Mouse (Mus musculus) hindbrain, postnatal 0 days (tissue): Measurements from ENCODE around the gene Arhgap15. TPM values are rescaled to one million over a fixed set of nuclear protein-coding genes. Genes with fewer than 3 reads are reported as not detected.

ENCODE experiments used
- ATAC-seq: fragments of 200-750 bp; cut with Nextera tagmentation; 2 replicates; pipeline ENCODE4 v1.8.0; 2017; ENCODE audit warnings: mild to moderate bottlenecking, moderate TSS enrichment, moderate library complexity
- DNase-seq: peaks from one replicate; pipeline ENCODE4 v3.0.0-alpha.2; 2015; ENCODE audit warnings: low spot score
- H3K27ac ChIP-seq: fragments of 300-500 bp; sonication (generic); 2 replicates; pipeline ENCODE4 v1.5.1; 2014; ENCODE audit warnings: mild to moderate bottlenecking
- H3K27me3 ChIP-seq: fragments of 300-500 bp; sonication (generic); 2 replicates; pipeline ENCODE4 v1.6.1; 2014; ENCODE audit warnings: low read length, mixed read lengths; ENCODE audit not compliant: insufficient read depth
- H3K36me3 ChIP-seq: fragments of 300-500 bp; sonication (generic); 2 replicates; pipeline ENCODE4 v1.6.1; 2014; ENCODE audit warnings: low read length, mixed read lengths; ENCODE audit not compliant: insufficient read depth
- H3K4me1 ChIP-seq: fragments of 300-500 bp; sonication (generic); 2 replicates; pipeline ENCODE4 v1.6.1; 2014; ENCODE audit warnings: antibody characterized with exemption, low read length, mixed read lengths; ENCODE audit not compliant: insufficient read depth
- H3K4me2 ChIP-seq: fragments of 300-500 bp; sonication (generic); 2 replicates; pipeline ENCODE4 v1.6.1; 2014; ENCODE audit warnings: low read depth, mild to moderate bottlenecking, low read length, moderate library complexity, mixed read lengths
- H3K4me3 ChIP-seq: fragments of 300-500 bp; sonication (generic); 2 replicates; pipeline ENCODE4 v1.5.1; 2014; ENCODE audit warnings: low read length
- H3K9ac ChIP-seq: fragments of 300-500 bp; sonication (generic); replicated peaks from 2 replicates; pipeline ENCODE4 v1.6.1; 2014; ENCODE audit warnings: mild to moderate bottlenecking, low read length, moderate library complexity, mixed read lengths
- H3K9me3 ChIP-seq: fragments of 300-500 bp; sonication (generic); 2 replicates; pipeline ENCODE4 v1.6.1; 2016; ENCODE audit warnings: low read length, mixed read lengths
- CTCF ChIP-seq: IDR thresholded peaks from 2 replicates; pipeline ENCODE4 v1.5.1; 2016; ENCODE audit warnings: antibody characterized with exemption, control low read depth, low read depth
- WGBS: fragments of 180-500 bp; shearing (Covaris S2); extraction: QIAGEN DNeasy Blood & Tissue Kit; methylation state at CpG from one replicate; pipeline ENCODE4 v1.1.7; 2014; 5-methylcytosine and 5-hydroxymethylcytosine counted together
- polyA plus RNA-seq: library from polyadenylated mRNA; unstranded; fragments of >200 nt; fragmentation: Nextera tagmentation; extraction: Ambion mirVana; gene quantifications from 2 replicates; pipeline ENCODE4 v1.2.1, GENCODE M21; 2015
- total RNA-seq: library from RNA; depleted of rRNA; stranded (reverse); fragments of >200 nt; gene quantifications from 2 replicates; pipeline ENCODE4 v1.2.3, GENCODE M21; 2014

The Arhgap15 gene
- total and polyA plus RNA-seq, 2 experiments from 2014 or later = 2.0 to 4.0 TPM

DNA sequence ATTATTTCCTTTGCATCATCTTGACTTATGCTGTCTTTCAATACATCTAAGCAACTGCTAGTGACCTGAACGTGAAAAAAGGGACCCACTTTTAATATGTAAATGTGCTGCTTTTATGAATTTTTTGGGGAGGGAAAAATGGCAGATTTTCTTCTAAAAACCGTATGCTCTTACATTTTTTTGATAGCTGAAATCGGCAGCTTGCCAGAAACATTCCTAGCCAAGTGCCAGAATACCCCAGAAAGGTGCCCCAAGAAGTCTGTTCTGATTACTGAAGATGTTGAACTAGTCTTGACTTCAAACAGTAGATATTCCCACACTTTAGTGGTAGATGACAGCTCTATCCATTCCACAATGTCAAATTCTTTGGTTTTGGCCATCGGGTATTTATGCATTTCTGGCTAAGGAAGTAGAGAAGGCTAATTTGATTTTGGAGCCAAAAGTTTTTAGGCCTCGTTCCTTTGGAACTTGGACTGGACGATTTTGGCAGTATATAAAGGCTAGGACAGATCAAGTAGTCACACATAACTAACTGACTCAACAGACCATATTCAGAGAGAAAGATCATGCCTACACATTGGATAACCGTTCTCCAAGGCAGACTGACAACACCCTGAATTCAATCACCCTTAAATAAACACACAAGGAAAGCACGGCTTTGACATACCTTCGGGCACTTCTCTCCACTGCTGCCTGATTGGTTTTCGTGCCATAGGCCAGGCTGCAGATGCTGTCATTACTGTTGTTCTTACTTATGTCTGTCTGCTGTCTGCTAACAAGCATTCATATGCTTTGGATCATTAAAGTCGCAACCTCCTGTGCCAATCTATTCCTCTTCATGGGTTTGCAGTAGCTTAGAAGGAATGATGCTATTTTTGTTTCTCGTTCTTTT, 67.5 kb downstream of the Arhgap15 start:
- Histone ChIP-seq H3K4me1 (no peaks in the 10 kb centered on the region), H3K27me3 (no peaks in the 10 kb centered on the region), H3K4me3 (no peak overlapping the region), H3K4me2 (no peak overlapping the region), H3K36me3 (no peaks in the 10 kb centered on the region), H3K9me3 (no peaks in the 10 kb centered on the region), H3K27ac (peak overlapping the region; percentile 49; the same call in 1 of the 2 replicates), H3K9ac (no peak overlapping the region)
- ATAC-seq (0 out of 2 replicates have a peak, but pooled peaks have one; percentile 29), DNase-seq (peak; percentile 9)
- 60% methylated on average over 12 of the region's 12 CpGs for WGBS
- no peak for TF ChIP-seq CTCF

DNA sequence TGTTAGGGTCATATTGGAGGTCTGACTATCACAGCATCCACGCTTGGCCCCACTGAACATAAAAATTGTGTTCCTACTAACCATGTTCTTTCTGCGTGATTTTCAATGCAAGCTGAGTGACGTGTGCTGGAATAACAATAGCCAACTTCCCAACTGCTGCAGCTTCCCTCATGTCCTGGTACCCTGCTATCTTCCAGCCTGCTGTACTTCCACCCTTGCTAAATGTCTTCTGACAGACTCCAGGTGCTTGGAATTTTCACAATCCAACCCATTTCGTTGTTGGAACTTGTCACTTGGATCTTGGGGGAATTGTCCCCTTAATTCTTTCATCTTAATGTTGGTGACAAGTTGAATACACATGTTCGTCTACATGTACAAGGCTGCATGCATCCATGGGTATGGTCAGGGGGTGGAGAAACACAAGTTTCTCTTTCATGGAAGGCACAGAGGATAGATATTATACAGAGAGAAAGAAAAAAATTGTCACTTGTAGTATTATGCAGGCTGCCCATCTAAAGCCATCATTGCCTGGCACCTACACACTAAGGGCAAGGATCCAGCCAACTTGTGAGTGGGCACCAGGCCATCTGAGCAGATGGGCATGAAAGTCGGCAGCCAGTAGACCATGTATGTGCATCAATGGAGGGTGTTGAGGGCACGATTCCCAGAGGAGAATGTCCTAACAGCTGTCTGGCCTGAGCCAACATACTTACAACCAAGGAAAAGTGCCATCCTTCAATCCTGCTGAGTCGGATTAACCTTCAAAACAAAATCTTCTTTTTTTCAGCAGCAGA, 68.4 kb downstream of the Arhgap15 start:
- no peaks in the 10 kb centered on the region for H3K27me3 ChIP-seq
- WGBS = 56% methylated on average over 8 of the region's 8 CpGs
- peak; percentile 94 for ATAC-seq

GRCm38 (mm10) chr2:43835931-43836330, 87.3 kb downstream of the Arhgap15 start:
- WGBS = 89% methylated on average over 5 of the region's 5 CpGs
- DNase-seq (no peak), ATAC-seq (no peak)
- Histone ChIP-seq H3K4me1 (no peaks in the 10 kb centered on the region), H3K4me2 (no peak overlapping the region), H3K36me3 (no peaks in the 10 kb centered on the region), H3K9ac (no peak overlapping the region), H3K9me3 (no peaks in the 10 kb centered on the region), H3K27me3 (no peaks in the 10 kb centered on the region), H3K27ac (no peak overlapping the region), H3K4me3 (no peak overlapping the region)
- no peak for TF ChIP-seq CTCF

More for the DNA sequence above, 68.4 kb downstream of the Arhgap15 start:
- Histone ChIP-seq H3K4me1 (no peaks in the 10 kb centered on the region), H3K36me3 (no peaks in the 10 kb centered on the region), H3K9ac (no peak overlapping the region), H3K27ac (peak overlapping the region; percentile 49; the same call in 1 of the 2 replicates), H3K4me3 (no peak overlapping the region), H3K9me3 (no peaks in the 10 kb centered on the region), H3K4me2 (no peak overlapping the region)
- DNase-seq = peak; percentile 82
- TF ChIP-seq CTCF = no peak

- Histone ChIP-seq H3K9me3 (no peaks in the 10 kb centered on the region), H3K27me3 (no peaks in the 10 kb centered on the region), H3K4me1 (no peaks in the 10 kb centered on the region), H3K4me3 (no peak overlapping the region), H3K9ac (no peak overlapping the region), H3K36me3 (no peaks in the 10 kb centered on the region), H3K27ac (no peak overlapping the region), H3K4me2 (no peak overlapping the region)
- no peak for TF ChIP-seq CTCF
- 48% methylated on average over 5 of the region's 5 CpGs for WGBS
- ATAC-seq (no peak), DNase-seq (peak; percentile 45)
Measured at GRCm38 (mm10) chr2:43841644-43842043, 93.0 kb downstream of the Arhgap15 start.

GRCm38 (mm10) chr2:43851195-43851594, 102.6 kb downstream of the Arhgap15 start:
- no peak for ATAC-seq

DNA sequence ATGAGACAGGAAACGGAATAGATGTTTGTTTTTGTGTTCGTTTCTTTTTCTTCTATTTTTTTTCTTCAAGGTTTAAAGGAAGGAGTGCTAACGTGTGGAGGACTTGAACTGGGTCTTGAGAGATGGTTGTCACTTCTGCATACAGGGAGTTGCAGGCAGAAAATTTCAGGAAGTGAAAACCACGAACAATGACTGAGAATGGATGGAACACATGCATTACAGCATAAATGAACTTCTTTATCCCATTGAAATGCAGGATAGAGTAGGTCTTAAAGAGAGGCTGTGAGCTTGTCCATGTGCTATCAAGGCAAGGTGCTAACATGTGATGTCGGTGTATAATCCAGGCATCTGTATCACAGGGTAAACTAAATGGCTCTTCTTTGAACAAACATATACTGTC, 114.1 kb downstream of the Arhgap15 start:
- no peak overlapping the region for H3K4me2 ChIP-seq
- WGBS = 73% methylated on average over 5 of the region's 5 CpGs
- ATAC-seq = no peak
- no peaks in the 10 kb centered on the region for H3K9me3 ChIP-seq
- H3K9ac ChIP-seq = no peak overlapping the region
- no peak overlapping the region for H3K4me3 ChIP-seq
- no peaks in the 10 kb centered on the region for H3K36me3 ChIP-seq
- H3K27ac ChIP-seq = no peak overlapping the region
- no peak for TF ChIP-seq CTCF
- DNase-seq = no peak
- no peaks in the 10 kb centered on the region for H3K4me1 ChIP-seq
- H3K27me3 ChIP-seq = no peaks in the 10 kb centered on the region

More at GRCm38 (mm10) chr2:43851195-43851594, 102.6 kb downstream of the Arhgap15 start:
- Histone ChIP-seq H3K36me3 (no peaks in the 10 kb centered on the region), H3K27ac (no peak overlapping the region), H3K4me3 (no peak overlapping the region), H3K9me3 (no peaks in the 10 kb centered on the region), H3K4me2 (no peak overlapping the region), H3K9ac (no peak overlapping the region), H3K4me1 (no peaks in the 10 kb centered on the region), H3K27me3 (no peaks in the 10 kb centered on the region)
- peak; percentile 52 for DNase-seq
- 64% methylated on average over 3 of the region's 3 CpGs for WGBS
- TF ChIP-seq CTCF = peak; percentile 75
